Mouse (Mus musculus) heart, embryonic 12.5 days (tissue): ENCODE results near the gene Dstn. TPM values are rescaled to one million over a fixed set of nuclear protein-coding genes. Genes with fewer than 3 reads are reported as not detected.

Source experiments
- ATAC-seq: fragments of 200-750 bp; cut with Nextera tagmentation; 2 replicates; pipeline ENCODE4 v1.8.0; 2017; ENCODE audit warnings: moderate TSS enrichment, moderate library complexity; ENCODE audit not compliant: insufficient number of reproducible peaks, low FRiP score
- H3K27ac ChIP-seq: fragments of 300-500 bp; sonication (generic); 2 replicates; pipeline ENCODE4 v1.5.1; 2016; ENCODE audit warnings: mild to moderate bottlenecking, moderate library complexity; ENCODE audit not compliant: poor library complexity, severe bottlenecking
- H3K27me3 ChIP-seq: fragments of 300-500 bp; sonication (generic); replicated peaks from 2 replicates; pipeline ENCODE4 v1.6.1; 2016; ENCODE audit warnings: mild to moderate bottlenecking, moderate library complexity
- H3K36me3 ChIP-seq: fragments of 300-500 bp; sonication (generic); 2 replicates; pipeline ENCODE4 v1.6.1; 2016; ENCODE audit warnings: mild to moderate bottlenecking, moderate library complexity
- H3K4me1 ChIP-seq: fragments of 300-500 bp; sonication (generic); replicated peaks from 2 replicates; pipeline ENCODE4 v1.6.1; 2016; ENCODE audit warnings: mild to moderate bottlenecking
- H3K4me2 ChIP-seq: fragments of 300-500 bp; sonication (generic); 2 replicates; pipeline ENCODE4 v1.6.1; 2016; ENCODE audit warnings: mild to moderate bottlenecking, moderate library complexity
- H3K4me3 ChIP-seq: fragments of 300-500 bp; sonication (generic); 2 replicates; pipeline ENCODE4 v1.5.1; 2016; ENCODE audit warnings: mild to moderate bottlenecking
- H3K9ac ChIP-seq: fragments of 300-500 bp; sonication (generic); 2 replicates; pipeline ENCODE4 v1.6.1; 2016; ENCODE audit warnings: mild to moderate bottlenecking, moderate library complexity
- H3K9me3 ChIP-seq: fragments of 300-500 bp; sonication (generic); replicated peaks from 2 replicates; pipeline ENCODE4 v1.6.1; 2016; ENCODE audit warnings: mild to moderate bottlenecking, moderate library complexity
- WGBS: fragments of 180-500 bp; shearing (Covaris S2); methylation state at CpG from one replicate; pipeline ENCODE4 v1.1.7; 2016; 5-methylcytosine and 5-hydroxymethylcytosine counted together
- polyA plus RNA-seq: library from polyadenylated mRNA; unstranded; fragments of >200 nt; fragmentation: Nextera tagmentation; extraction: Ambion mirVana; gene quantifications from 2 replicates; pipeline ENCODE4 v1.2.1, GENCODE M21; 2016

The Dstn gene
- polyA plus RNA-seq, 1 experiment from 2014 or later, result 963 TPM

GRCm38 (mm10) chr2:143917622-143918021, 2.5 kb downstream of the Dstn start:
- 46% methylated on average over 5 of the region's 5 CpGs for WGBS
- H3K4me3 ChIP-seq, result peak overlapping the region; percentile 99
- H3K27me3 ChIP-seq, result no peaks in the 10 kb centered on the region
- ATAC-seq, result no peak
- no peaks in the 10 kb centered on the region for H3K36me3 ChIP-seq
- peak overlapping the region; percentile 79 for H3K9ac ChIP-seq
- peaks cover 29% of the 10 kb centered on the region for H3K4me1 ChIP-seq
- no peak overlapping the region for H3K27ac ChIP-seq
- H3K4me2 ChIP-seq, result peak overlapping the region; percentile 77
- H3K9me3 ChIP-seq, result no peaks in the 10 kb centered on the region

GRCm38 (mm10) chr2:143918831-143919502, 3.8 kb downstream of the Dstn start:
- WGBS, result 42% methylated on average over 4 of the region's 4 CpGs
- H3K4me1 ChIP-seq, result peaks cover 32% of the 10 kb centered on the region
- no peak overlapping the region for H3K4me3 ChIP-seq
- H3K36me3 ChIP-seq, result no peaks in the 10 kb centered on the region
- H3K9ac ChIP-seq, result no peak overlapping the region
- no peaks in the 10 kb centered on the region for H3K9me3 ChIP-seq
- H3K4me2 ChIP-seq, result peak overlapping the region; percentile 51
- no peaks in the 10 kb centered on the region for H3K27me3 ChIP-seq
- no peak for ATAC-seq
- peak overlapping the region; percentile 74; the same call in 1 of the 2 replicates for H3K27ac ChIP-seq

GRCm38 (mm10) chr2:143924085-143924484, 9.0 kb downstream of the Dstn start:
- Histone ChIP-seq H3K27ac (peak overlapping the region; percentile 74), H3K27me3 (no peaks in the 10 kb centered on the region), H3K9ac (0 out of 2 replicates have a peak overlapping the region, but pooled peaks have one; percentile 43), H3K4me3 (no peak overlapping the region), H3K9me3 (no peaks in the 10 kb centered on the region), H3K4me1 (peaks cover 31% of the 10 kb centered on the region), H3K36me3 (0 out of 2 replicates have a peak, but pooled peaks cover 3% of the 10 kb centered on the region), H3K4me2 (peak overlapping the region; percentile 45)
- no peak for ATAC-seq
- WGBS, result 28% methylated on average over 7 of the region's 7 CpGs

DNA sequence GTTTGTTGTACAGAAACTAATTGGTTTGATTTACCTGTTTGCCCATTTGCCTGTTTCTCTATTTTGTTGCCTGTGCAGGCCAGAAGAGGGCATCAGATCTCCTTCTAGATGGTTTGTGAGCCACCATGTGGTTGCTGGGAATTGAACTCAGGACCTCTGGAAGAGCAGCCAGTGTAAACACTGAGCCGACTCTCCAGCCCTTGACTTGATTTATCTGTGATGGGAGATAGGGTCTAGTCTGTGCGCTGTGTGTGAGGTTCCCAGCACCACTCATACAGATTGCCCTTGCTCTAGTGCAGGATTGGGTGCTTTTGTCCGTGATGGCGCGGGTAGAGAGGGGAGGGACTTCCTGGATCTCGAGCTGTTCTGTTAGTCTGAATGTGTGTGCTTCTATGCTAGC, 10.7 kb downstream of the Dstn start:
- Histone ChIP-seq H3K9ac (no peak overlapping the region), H3K36me3 (0 out of 2 replicates have a peak, but pooled peaks cover 3% of the 10 kb centered on the region), H3K27ac (no peak overlapping the region), H3K4me3 (no peak overlapping the region), H3K9me3 (no peaks in the 10 kb centered on the region), H3K27me3 (no peaks in the 10 kb centered on the region), H3K4me2 (no peak overlapping the region), H3K4me1 (peaks cover 33% of the 10 kb centered on the region)
- ATAC-seq, result no peak
- 84% methylated on average over 6 of the region's 6 CpGs for WGBS

DNA sequence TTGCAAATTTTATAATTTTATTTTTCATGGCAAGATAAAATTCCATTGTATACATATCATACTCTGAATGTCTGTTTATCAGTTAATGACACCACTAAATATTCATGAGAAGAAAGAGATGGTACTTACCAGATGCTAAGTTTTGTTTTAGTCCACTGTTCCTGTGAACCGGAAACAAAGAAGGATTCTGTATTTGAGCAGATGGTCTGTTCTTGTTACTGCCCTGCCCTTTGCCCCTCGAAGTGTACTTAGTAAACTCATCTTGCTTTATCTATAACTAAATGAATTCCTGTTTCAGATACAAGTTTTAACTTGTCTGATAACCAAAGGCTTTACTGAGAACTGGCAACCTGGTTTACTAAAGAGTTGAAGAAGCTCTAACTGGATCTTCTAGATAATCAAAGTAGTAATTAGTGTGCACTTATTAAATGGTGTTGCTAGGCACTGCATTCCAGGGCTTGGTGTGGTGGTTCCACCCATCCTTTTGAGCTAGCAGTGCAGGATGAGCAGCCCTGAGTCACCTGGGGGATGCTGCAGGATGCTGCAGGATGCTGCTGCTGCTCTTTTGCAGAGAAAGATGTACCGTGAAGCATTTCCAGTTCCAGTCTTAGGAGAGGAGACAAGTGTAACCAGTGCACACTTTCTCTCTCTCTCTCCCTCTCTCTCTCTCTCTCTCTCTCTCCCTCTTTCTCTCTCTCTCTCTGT, 14.6 kb downstream of the Dstn start:
- H3K4me3 ChIP-seq, result no peak overlapping the region
- 65% methylated on average over 3 of the region's 3 CpGs for WGBS
- ATAC-seq, result no peak
- H3K9me3 ChIP-seq, result no peaks in the 10 kb centered on the region
- H3K27ac ChIP-seq, result no peak overlapping the region
- H3K4me2 ChIP-seq, result no peak overlapping the region
- 0 out of 2 replicates have a peak, but pooled peaks cover 3% of the 10 kb centered on the region for H3K36me3 ChIP-seq
- H3K27me3 ChIP-seq, result no peaks in the 10 kb centered on the region
- 0 out of 2 replicates have a peak overlapping the region, but pooled peaks have one; percentile 3 for H3K9ac ChIP-seq
- H3K4me1 ChIP-seq, result peaks cover 49% of the 10 kb centered on the region

GRCm38 (mm10) chr2:143932340-143932873, 17.3 kb downstream of the Dstn start:
- ATAC-seq, result no peak

GRCm38 (mm10) chr2:143933516-143933915, 18.4 kb downstream of the Dstn start:
- Histone ChIP-seq H3K27ac (no peak overlapping the region), H3K9me3 (no peaks in the 10 kb centered on the region), H3K4me3 (no peak overlapping the region), H3K4me1 (peaks cover 58% of the 10 kb centered on the region), H3K36me3 (peaks cover 4% of the 10 kb centered on the region), H3K9ac (no peak overlapping the region), H3K4me2 (no peak overlapping the region), H3K27me3 (no peaks in the 10 kb centered on the region)
- WGBS, result 81% methylated on average over 5 of the region's 5 CpGs
- no peak for ATAC-seq

More at GRCm38 (mm10) chr2:143932340-143932873, 17.3 kb downstream of the Dstn start:
- 71% methylated on average over 12 of the region's 12 CpGs for WGBS
- Histone ChIP-seq H3K27ac (no peak overlapping the region; the same call in 1 of the 2 replicates), H3K27me3 (no peaks in the 10 kb centered on the region), H3K9ac (no peak overlapping the region), H3K9me3 (no peaks in the 10 kb centered on the region), H3K4me1 (peaks cover 52% of the 10 kb centered on the region), H3K36me3 (0 out of 2 replicates have a peak, but pooled peaks cover 3% of the 10 kb centered on the region), H3K4me3 (no peak overlapping the region), H3K4me2 (no peak overlapping the region)

DNA sequence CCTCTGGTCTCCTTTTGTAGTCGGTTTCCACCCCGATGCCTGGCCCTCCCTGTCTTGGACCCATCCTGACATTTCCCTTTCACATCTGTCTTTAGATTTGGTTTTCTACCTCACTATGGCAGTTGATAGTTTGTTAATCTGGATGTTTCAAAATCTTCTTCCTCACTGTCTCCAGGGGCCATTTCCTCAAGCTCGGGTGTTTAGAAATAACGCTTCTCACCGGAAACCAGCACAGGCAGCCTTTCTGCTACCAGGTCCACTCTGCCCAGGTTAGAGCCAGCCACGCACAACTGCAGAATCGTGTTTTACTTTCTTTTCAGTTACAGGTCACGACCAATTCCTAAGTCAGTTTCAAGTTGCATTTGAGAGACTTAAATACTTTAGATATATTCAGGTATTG, 19.3 kb downstream of the Dstn start:
- H3K27me3 ChIP-seq, result no peaks in the 10 kb centered on the region
- peaks cover 13% of the 10 kb centered on the region for H3K36me3 ChIP-seq
- no peak overlapping the region for H3K27ac ChIP-seq
- no peak overlapping the region for H3K4me3 ChIP-seq
- no peak overlapping the region for H3K9ac ChIP-seq
- H3K4me1 ChIP-seq, result peaks cover 57% of the 10 kb centered on the region
- WGBS, result 80% methylated on average over 8 of the region's 8 CpGs
- no peak overlapping the region for H3K4me2 ChIP-seq
- ATAC-seq, result no peak
- no peaks in the 10 kb centered on the region for H3K9me3 ChIP-seq

- ATAC-seq, result no peak
- Histone ChIP-seq H3K4me2 (no peak overlapping the region), H3K36me3 (peaks cover 44% of the 10 kb centered on the region), H3K27me3 (no peaks in the 10 kb centered on the region), H3K27ac (no peak overlapping the region), H3K4me1 (peaks cover 35% of the 10 kb centered on the region), H3K9ac (no peak overlapping the region), H3K4me3 (no peak overlapping the region), H3K9me3 (no peaks in the 10 kb centered on the region)
- 62% methylated on average over 2 of the region's 2 CpGs for WGBS
These were observed 22.7 kb downstream of the Dstn start for GRCm38 (mm10) chr2:143937861-143938260.

- H3K9ac ChIP-seq, result no peak overlapping the region
- no peak overlapping the region for H3K4me3 ChIP-seq
- peaks cover 26% of the 10 kb centered on the region for H3K4me1 ChIP-seq
- H3K27ac ChIP-seq, result no peak overlapping the region
- H3K27me3 ChIP-seq, result no peaks in the 10 kb centered on the region
- WGBS, result 89% methylated on average over 5 of the region's 5 CpGs
- peaks cover 64% of the 10 kb centered on the region for H3K36me3 ChIP-seq
- no peak overlapping the region for H3K4me2 ChIP-seq
- ATAC-seq, result no peak
- no peaks in the 10 kb centered on the region for H3K9me3 ChIP-seq
These were observed 25.3 kb downstream of the Dstn start for GRCm38 (mm10) chr2:143940406-143940805.

GRCm38 (mm10) chr2:143944796-143945195, 29.7 kb downstream of the Dstn start:
- no peak overlapping the region for H3K4me3 ChIP-seq
- 93% methylated on average over 3 of the region's 3 CpGs for WGBS
- peaks cover 44% of the 10 kb centered on the region for H3K4me1 ChIP-seq
- H3K36me3 ChIP-seq, result peaks cover 95% of the 10 kb centered on the region
- H3K4me2 ChIP-seq, result no peak overlapping the region
- no peaks in the 10 kb centered on the region for H3K27me3 ChIP-seq
- no peaks in the 10 kb centered on the region for H3K9me3 ChIP-seq
- no peak for ATAC-seq
- no peak overlapping the region for H3K9ac ChIP-seq
- no peak overlapping the region for H3K27ac ChIP-seq
